15 mouse cellular contexts compared by ENCODE assay signal in genomic region chr2:17837541-17838380, GRCm38 (mm10).
DNase-seq lines count a peak whose midpoint lies in the region; ATAC-seq lines count a peak whose summit lies in the region.
"Had no signal": no experiment of that assay in that cellular context is flagged by ENCODE, and none has a peak within 500 bp of the region (broad histone marks: within the 10 kb centered on the region; RNA-seq: fewer than 3 reads in every experiment).

No protein-coding gene starts in this region.

- H3K27ac ChIP-seq in forebrain, embryonic 16.5 days (ENCODE audit: low read length), result no peak overlapping the region; the same call in 1 of the 2 replicates
- no peak overlapping the region for H3K27ac ChIP-seq in midbrain, embryonic 11.5 days (ENCODE audit: low read depth, low read length)
- H3K27ac ChIP-seq: heart, embryonic 10.5 days; lung, embryonic 15.5 days had no signal

- DNase-seq in cerebellum, adult 11-12 months, result peak; percentile 5
- no peak for DNase-seq in cerebellum, postnatal 25 days
- peak; percentile 40 for DNase-seq in brain, adult 2 months (ENCODE audit: low read depth, low spot score)
- DNase-seq in midbrain, embryonic 11.5 days (ENCODE audit: low spot score, missing footprints), result peak; percentile 91
- DNase-seq in gastrocnemius, adult 18-20 months (ENCODE audit: low spot score), result no peak
- no peak for DNase-seq in gastrocnemius, postnatal 25 days
- DNase-seq in thymus, postnatal 10 days (ENCODE audit: low spot score in 2 of 2), result no peak
- DNase-seq: adrenal gland, adult 8-10 months; heart, postnatal 36 days; kidney, adult 8-10 months; right cerebral cortex, postnatal 25 days; thymus, postnatal 36 days had no signal

- H3K4me3 ChIP-seq in forebrain, embryonic 16.5 days (replicated peaks; ENCODE audit: low read length), result no peak overlapping the region
- no peak overlapping the region for H3K4me3 ChIP-seq in midbrain, embryonic 11.5 days (ENCODE audit: low read depth, low read length)
- H3K4me3 ChIP-seq: heart, embryonic 10.5 days; lung, embryonic 15.5 days had no signal

- H3K9me3 ChIP-seq in forebrain, embryonic 16.5 days (ENCODE audit: control insufficient read depth, low read length), result 0 out of 2 replicates have a peak, but pooled peaks cover 2% of the 10 kb centered on the region
- no peaks in the 10 kb centered on the region for H3K9me3 ChIP-seq in midbrain, embryonic 11.5 days (ENCODE audit: control insufficient read depth, low read length)
- H3K9me3 ChIP-seq: heart, embryonic 10.5 days; lung, embryonic 15.5 days had no signal

- peaks cover 42% of the 10 kb centered on the region for H3K4me1 ChIP-seq in forebrain, embryonic 16.5 days (replicated peaks; ENCODE audit: control insufficient read depth, insufficient read depth, low read length)
- peaks cover 18% of the 10 kb centered on the region for H3K4me1 ChIP-seq in midbrain, embryonic 11.5 days (ENCODE audit: control insufficient read depth, insufficient read depth, low read length)

- no peak overlapping the region for H3K9ac ChIP-seq in forebrain, embryonic 16.5 days (replicated peaks; ENCODE audit: low read depth, low read length)
- H3K9ac ChIP-seq in midbrain, embryonic 11.5 days (ENCODE audit: low read length), result no peak overlapping the region
- H3K9ac ChIP-seq: lung, embryonic 15.5 days had no signal

- 33% methylated on average over 14 of the region's 14 CpGs for WGBS in forebrain, embryonic 16.5 days
- 39% methylated on average over 14 of the region's 14 CpGs for WGBS in midbrain, embryonic 11.5 days

- no peaks in the 10 kb centered on the region for H3K27me3 ChIP-seq in forebrain, embryonic 16.5 days (replicated peaks; ENCODE audit: control insufficient read depth, insufficient read depth, low read length)
- peaks cover 22% of the 10 kb centered on the region for H3K27me3 ChIP-seq in midbrain, embryonic 11.5 days (ENCODE audit: control insufficient read depth, insufficient read depth, low read length)
- H3K27me3 ChIP-seq: lung, embryonic 15.5 days had no signal

- peak overlapping the region; percentile 37 for H3K4me2 ChIP-seq in forebrain, embryonic 16.5 days (ENCODE audit: low read length)
- peak overlapping the region; percentile 30 for H3K4me2 ChIP-seq in midbrain, embryonic 11.5 days
- H3K4me2 ChIP-seq: lung, embryonic 15.5 days had no signal

- H3K36me3 ChIP-seq in forebrain, embryonic 16.5 days (ENCODE audit: control insufficient read depth, insufficient read depth), result no peaks in the 10 kb centered on the region
- no peaks in the 10 kb centered on the region for H3K36me3 ChIP-seq in midbrain, embryonic 11.5 days (ENCODE audit: control insufficient read depth, insufficient read depth, low read length)
- H3K36me3 ChIP-seq: heart, embryonic 10.5 days; lung, embryonic 15.5 days had no signal

- peak; percentile 79 for ATAC-seq in forebrain, embryonic 16.5 days
- ATAC-seq in midbrain, embryonic 11.5 days (ENCODE audit: low FRiP score), result no peak

Comparison
In these comparisons a context has a peak if more than half of its experiments do, and no peak if none do; other contexts are left out.
1. DNase-seq: peak in cerebellum, adult 11-12 months (single experiment), brain, adult 2 months (single experiment) and midbrain, embryonic 11.5 days (single experiment); none in cerebellum, postnatal 25 days (0 of 2), gastrocnemius, adult 18-20 months (single experiment), gastrocnemius, postnatal 25 days (single experiment) and thymus, postnatal 10 days (0 of 2).